Mouse (Mus musculus) cerebellum, postnatal 25 days (tissue): ENCODE measurements around the gene Zscan18.
"Not testable (repeated sequence)": the region's sequence is repeated elsewhere in the genome, so short reads cannot be mapped to it uniquely, and the experiment has no call there.

Experiments
- DNase-seq, 2 experiments: peaks; one replicate each; pipeline ENCODE4 v3.0.0; 2021; ENCODE audit warnings: mixed read lengths in 2 of 2

Zscan18 gene

DNA sequence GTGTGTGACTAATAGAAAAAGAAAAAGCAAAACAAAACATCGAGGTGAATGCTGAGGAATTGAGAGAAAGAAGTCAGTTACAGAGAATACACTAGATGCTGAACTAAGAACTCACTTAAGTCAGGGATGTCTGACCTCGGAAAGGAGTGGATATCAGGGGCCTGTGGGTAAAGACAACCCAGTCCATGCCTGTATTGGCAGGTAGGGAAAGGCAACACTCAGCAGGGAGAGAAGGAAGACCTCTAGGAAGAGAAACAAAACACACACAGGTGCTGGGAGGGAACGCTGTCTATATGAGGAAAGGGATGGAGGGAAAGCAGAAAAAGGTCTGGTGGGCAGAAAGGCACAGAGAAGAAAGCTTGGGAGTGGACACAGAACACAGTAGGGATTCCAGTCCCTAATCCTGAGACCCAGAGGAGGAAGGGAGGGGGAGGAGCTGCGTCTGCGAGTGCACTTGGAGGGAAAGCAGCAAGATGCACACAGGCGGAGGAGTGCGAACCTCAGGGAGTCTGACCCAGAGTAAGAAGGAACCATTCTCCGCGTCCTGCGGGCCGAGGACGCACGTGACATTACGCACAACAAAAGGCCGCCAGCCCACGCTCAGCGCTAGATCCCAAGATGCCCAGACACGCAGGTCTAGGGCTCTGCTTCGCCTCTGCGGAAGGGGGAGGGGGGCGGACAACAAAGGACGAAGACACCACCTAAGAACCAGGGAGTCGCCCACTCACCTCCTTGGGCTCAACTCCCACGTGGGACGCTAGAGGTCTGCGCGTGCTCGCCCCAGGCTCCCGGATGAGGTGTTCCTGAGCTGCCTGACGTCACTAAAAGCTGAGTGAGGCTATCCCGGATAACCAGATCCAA is at the start of gene Zscan18:
Zscan18 (minus strand) TSS at position 770 of the 861 bp plus-strand sequence.
- DNase-seq, result peak; percentile 88 to 89

DNA sequence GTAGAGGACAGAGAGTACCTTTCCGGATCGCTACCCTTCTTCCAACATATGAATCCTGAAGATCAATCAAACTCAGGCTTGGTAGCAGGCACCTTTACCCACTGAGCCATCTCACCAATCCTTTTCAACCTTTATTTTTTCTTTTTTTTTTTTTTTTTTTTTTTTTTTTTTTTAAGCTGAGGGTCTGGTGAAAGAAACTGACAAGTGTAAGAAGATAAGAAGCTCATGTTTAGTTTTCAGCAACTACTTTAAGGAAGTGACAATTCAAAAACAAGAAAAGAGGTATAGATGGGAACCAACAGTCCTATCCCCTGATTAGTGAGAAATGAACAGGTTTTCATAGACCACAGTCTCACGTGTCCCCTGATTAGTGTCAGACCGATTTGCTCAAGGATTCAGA is 32.3 kb upstream of the Zscan18 start:
- DNase-seq, result no peak

DNA sequence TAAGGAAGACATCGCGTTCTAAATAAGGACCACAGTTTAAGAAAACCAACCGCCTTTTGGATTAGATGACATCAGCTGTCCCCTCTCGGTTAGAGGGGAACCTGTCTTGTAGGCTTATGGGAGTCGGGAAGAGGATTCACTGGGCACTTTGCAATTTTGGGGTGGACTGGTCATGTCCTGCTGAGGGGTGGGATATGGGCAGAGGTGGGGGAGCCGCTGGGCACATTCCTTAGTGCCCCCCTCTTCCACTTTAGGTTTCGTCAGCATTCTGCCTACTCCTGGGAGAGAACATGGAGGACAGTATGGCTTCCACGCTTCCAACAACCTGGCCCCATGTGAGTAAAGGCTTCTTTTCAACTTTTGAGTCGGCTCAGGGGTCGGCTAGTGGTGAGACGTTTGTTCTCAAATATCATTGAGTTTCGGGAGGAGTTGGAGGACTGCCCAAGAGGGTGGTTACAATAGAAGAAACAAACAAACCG is 31.8 kb upstream of the Zscan18 start:
- DNase-seq, result no peak

DNA sequence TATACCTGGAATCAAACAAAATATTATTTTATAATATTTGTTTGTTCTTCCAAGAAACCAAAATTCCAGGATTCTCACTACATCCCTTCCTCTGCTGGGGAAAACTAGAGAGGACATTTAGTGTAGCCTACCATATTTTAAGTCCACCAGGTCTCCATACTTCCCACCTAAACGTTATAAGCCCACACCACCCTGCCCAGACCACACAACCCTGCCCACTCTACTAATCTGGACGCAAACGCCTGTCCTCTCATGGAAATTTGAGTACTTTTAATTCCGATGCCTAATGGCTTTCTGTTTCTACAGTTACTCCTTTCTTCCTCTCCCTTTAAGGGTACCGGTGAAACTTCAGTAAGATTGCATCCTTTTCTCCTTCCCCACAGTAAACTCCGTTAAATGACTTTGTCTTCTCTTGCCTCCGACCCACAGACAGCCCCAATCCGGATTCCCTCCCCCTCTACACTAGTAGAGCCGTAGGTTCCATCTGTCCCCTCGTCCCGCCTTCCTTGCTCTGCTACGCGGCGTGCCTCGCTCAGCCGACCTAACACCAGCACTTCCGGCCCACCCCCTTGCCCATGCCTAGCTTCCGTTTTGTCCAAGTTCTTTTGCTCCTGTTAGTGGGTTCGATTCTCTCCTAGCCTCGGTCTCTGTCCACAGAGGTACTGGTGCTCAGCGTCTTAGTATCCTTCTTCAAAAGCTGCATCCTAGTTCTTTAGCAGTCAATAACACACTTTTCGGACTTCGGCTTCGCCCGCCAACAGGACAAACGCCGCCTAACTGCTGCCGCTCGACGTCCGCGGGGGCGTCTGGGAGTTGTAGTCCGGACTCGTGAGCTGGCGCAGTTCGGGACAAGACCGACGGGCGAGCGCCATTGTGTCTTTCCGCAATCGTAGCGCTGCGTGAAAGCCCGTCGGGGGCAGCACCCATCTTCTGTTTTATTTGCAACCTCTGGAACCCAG is 31.0 kb upstream of the Zscan18 start, which contains the start of gene Zfp110:
Zfp110 (plus strand) TSS at position 600 of the 959 bp plus-strand sequence.
- peak; percentile 91 to 92 for DNase-seq

GRCm38 (mm10) chr7:12818521-12819295 is 15.3 kb upstream of the Zscan18 start, which contains the start of gene Zfp329:
TSS of gene Zfp329 (minus strand) at chr7:12818858.
- peak; percentile 95 to 96 for DNase-seq

- DNase-seq, result peak in 1 of 2 experiments; percentile 27
Measured at GRCm38 (mm10) chr7:12815566-12815965, 12.1 kb upstream of the Zscan18 start.

DNA sequence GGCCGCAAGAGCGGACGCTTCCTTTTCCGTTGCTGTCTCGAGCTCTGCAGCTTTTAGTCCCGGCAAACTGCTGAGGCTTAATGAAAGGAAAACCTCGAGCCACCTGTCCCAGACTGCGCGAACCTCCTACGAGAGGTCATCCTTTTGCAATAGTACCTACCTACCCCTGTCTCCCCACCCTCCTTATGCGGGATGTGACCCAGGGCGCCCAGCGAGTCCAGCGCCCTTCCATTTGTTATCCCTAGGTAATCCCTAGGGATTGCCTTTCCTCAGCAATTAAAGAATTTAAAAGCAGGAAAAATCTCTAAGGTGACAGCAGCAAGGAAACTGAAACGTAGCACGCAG is 264 bp upstream of the Zscan18 start:
- DNase-seq, result no peak

- DNase-seq, result no peak
Measured at GRCm38 (mm10) chr7:12799554-12799953, 3.9 kb downstream of the Zscan18 start.

DNA sequence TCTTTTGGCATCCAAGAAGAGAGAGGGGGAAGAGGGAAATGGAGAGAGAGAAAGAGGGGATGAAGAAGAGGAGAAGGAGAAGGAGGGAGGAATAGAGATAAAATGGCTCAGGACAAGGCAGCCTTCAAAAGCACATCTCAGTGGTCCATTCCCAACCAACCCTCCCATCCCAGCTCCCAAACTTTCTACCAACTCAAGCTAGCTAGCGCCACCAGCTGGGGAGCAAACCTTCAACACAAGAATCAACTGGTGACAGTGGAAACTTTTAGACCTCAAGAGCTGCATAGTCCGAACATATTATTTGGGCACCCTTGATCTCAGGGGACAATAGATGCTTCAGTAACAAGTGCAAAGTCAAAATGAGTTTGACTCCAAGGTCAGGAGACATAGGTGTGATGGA is 5.5 kb downstream of the Zscan18 start:
- no peak for DNase-seq

- DNase-seq, result not testable (repeated sequence)
Measured at GRCm38 (mm10) chr7:12792624-12793023, 10.8 kb downstream of the Zscan18 start.

DNA sequence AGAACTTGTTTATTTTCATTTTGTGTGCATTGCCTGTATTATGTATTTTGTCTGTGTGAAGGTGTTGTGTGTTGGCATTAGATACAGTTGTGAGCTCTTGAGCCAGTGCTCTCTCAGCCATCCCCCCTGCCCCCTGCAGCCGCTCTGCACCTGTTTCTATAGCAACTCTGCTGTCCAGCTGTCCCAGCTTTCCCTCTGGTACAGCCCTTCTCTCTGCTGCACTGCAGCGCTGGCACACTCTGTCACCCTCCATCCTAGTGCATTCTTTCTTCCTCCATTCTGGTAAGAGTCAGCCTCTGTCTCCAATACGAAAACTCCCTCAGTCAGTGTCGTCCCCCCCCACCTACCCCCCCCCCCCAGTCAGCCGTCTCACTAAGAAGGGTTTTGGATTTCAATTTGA is 15.4 kb downstream of the Zscan18 start:
- DNase-seq, result no peak

- DNase-seq, result no peak
Measured at GRCm38 (mm10) chr7:12787333-12787732, 16.1 kb downstream of the Zscan18 start.

- peak; percentile 87 to 94 for DNase-seq
Measured at GRCm38 (mm10) chr7:12780151-12780830, 23.1 kb downstream of the Zscan18 start.

GRCm38 (mm10) chr7:12779782-12780150 is 23.7 kb downstream of the Zscan18 start:
- no peak for DNase-seq

- peak; percentile 35 to 45 for DNase-seq
Measured at GRCm38 (mm10) chr7:12779141-12779540, 24.3 kb downstream of the Zscan18 start.

- peak; percentile 93 to 94 for DNase-seq
Measured at GRCm38 (mm10) chr7:12774606-12775005, 28.8 kb downstream of the Zscan18 start.

DNA sequence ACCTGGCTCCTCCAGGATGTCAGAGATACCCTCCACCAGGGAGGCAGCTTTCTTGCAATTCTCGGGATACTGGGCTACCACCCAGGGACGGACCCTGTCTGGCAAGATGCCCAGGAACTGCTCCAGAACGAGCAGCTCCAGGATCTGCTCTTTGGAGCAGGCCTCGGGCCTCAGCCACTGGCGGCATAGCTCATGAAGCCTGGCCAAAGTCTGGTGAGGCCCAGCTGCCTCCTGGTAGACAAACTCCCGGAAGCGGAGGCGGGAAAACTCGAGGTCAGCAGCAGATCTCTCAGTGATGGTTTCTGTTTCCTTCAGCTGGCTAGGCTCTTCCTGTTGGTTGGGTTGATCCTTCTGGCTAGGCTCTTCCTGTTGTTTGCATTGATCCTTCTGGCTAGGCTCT is 29.3 kb downstream of the Zscan18 start:
- peak in 1 of 2 experiments; percentile 50 for DNase-seq

DNA sequence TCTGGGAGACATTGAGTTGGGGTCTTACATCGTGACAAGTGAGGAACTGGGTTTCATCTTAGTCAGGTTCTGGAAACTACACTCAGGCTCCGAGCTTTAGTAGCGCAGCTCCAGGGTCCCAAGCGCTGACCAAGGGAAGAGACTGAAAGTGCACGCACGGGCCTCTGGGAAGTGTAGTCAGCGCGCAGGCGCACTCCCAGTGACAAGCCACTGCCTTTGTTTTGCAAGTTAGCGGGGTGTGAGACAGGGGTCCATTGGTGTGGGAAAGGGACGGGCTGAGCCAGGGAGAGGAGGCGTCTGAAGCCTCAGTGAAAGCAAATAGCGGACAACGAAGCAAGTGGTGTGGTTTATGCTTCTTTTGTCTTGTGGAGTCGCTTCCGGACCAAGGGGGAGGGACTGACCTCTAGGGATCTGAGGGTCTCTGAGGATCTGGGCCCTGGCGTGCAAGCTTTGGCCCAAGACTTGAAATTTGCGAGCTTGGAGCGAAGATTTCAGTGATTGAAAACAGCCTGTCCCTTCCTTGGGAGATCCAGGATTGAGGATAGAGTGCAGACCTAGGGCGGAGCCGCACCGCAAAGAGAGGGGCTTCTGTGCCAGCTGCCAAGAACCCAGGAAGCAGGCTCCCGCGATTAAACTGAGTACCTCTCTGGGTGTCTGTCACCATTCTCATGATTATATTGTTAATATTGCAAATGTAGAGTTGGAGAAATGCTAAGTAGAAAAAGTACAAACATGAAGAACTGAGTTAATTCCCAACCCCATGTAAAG is 53.8 kb downstream of the Zscan18 start:
- DNase-seq, result peak; percentile 6 to 8

DNA sequence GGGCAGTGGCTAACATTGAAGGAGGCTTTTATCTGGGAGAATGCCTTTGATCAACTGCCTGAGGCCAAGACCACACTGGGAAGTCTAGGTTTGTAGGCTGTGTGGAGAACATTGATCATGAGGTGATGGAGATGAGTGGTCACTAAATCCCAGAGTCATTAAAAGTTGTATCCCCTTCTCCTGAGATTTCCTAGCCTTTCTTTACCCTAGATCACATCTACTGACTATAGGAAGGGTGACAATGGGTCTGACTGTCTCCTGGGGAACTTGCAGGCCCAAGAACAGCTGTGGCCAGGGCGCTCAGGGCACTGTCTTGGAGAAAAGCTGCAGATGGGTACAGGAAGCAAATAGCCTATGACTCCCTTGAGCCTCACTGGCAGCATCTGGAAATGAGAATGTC is 68.5 kb downstream of the Zscan18 start, which contains the start of gene Vmn2r56:
Vmn2r56 (minus strand) TSS at position 101 of the 400 bp plus-strand sequence.
- DNase-seq, result no peak
